Mouse (Mus musculus) urinary bladder, postnatal 14 days (tissue): ENCODE measurements at regions not wholly inside any gene's neighbourhood (a gene's known extent, or its start where the extent isn't known, plus 50 kb on each side); places are given as distances from the start of the nearest gene placed in this dataset.
"Not testable (repeated sequence)": the region's sequence is repeated elsewhere in the genome, so short reads cannot be mapped to it uniquely, and the experiment has no call there.

Experiments used
- DNase-seq: peaks from one replicate; pipeline ENCODE4 v3.0.0; 2021; ENCODE audit warnings: low spot score

DNA sequence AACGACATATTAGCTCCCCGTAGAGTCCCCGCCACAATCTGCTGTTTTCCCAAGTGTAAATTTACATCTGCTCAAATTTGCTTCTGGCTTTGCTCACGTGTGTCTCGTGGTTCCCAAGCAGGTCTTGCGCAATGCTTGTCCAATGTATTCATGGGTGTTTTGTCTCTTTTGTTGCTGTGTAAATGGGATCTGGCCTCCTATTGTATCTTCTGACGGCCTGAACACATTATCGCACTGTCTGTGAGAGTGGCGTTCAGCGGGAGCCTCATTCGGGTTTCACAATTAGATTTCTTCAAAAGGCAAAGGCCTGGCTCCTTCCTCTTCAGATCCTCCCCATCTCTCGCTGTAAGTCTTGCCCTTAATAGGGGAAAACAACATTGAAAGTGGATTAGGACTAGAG, 274.5 kb downstream of the Fam19a5 start:
- no peak for DNase-seq

GRCm38 (mm10) chr15:87842097-87842496, 298.0 kb downstream of the Fam19a5 start:
- no peak for DNase-seq

GRCm38 (mm10) chr15:87859069-87859468, 315.0 kb downstream of the Fam19a5 start:
- DNase-seq = no peak

DNA sequence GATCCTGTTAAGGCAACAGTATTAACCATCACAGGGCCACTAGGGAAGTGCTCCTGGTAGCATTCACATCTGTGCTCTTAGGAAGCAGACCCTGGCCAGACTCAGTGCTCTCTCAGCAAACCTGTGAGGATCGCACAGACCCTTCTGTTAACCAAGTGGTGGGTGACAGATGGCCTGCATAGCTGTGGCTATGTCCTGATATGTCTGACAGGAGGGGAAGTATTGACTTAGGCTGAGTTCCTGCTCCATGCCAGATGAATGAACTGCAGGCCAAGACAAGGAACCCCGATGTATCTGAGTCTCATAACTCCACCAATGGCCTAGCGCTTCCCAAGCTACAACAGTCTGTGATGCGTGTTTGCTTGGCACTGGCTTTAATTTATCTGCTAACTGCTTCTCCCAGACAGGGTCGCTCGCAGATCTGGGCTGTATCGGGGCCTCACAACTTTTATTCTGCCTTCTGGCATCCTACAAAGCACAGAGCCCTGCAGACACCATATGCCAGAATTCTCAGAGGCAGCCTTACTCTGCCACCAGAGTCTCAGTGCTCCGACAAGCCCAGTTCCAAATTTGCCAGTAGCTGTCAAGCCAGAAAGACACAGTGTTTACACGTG, 332.3 kb downstream of the Fam19a5 start:
- DNase-seq = no peak

DNA sequence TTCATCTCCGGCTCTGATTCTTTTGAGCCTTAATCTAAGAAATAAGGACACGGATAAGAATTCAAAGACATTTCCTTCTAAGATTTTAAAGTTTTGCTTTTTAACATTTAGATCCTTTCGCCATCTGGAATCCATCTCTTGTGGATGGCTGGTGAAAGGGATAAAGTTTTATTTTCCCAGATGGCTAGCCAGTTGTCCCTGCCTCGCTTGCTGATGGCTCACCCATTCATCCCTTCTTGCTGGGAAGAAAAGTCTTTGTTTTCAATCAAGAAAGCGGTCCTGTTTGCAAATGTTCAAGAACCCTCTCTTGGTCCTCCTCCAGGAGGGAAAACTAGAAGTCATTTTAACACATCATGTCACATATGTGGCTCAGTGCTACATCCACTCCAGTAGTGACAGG, 346.8 kb downstream of the Fam19a5 start:
- no peak for DNase-seq

GRCm38 (mm10) chr15:87894866-87895265, 350.8 kb downstream of the Fam19a5 start:
- not testable (repeated sequence) for DNase-seq

DNA sequence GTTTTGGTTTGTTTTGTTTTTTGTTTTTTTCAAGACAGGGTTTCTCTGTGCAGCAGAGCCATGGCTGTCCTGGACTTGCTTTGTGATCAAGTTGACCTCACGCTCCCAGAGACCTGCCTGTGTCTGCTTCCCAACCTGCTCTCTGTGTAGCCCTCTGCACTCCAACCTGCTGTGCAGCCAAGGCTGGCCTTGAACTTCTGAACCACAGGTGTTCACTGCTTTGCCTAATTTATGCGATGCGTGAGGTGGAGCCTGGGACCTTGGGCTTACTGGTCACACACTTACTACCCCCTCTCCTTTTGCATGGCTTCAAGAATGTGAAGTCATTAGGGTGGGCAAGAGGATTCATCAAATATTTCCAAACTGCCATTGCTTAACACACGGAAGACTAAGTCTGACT, 354.6 kb downstream of the Fam19a5 start:
- no peak for DNase-seq

DNA sequence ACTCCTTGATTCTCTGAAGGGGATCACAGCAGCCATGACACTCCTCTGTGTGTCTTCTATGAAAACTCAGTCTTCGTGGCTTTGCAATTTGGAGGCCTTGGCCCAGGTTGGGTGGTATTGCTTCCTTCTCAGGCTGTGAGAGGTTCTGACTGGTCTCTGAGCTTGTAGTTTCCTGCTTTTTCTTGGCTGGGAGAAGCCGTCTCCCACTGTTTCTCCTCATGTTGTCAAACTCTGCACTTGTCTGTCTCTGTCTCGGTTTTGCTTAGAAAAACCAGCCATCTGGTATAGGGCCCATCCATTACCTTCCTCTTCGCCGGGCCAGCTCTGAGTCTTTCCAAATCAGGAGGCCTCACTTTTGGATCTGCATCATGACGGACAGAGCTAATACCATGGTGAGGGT, 360.3 kb downstream of the Fam19a5 start:
- DNase-seq = no peak

- DNase-seq = no peak
Measured at GRCm38 (mm10) chr15:87906310-87906709, 362.2 kb downstream of the Fam19a5 start.

- no peak for DNase-seq
Measured at GRCm38 (mm10) chr15:87922091-87922490, 378.0 kb downstream of the Fam19a5 start.

- no peak for DNase-seq
Measured at GRCm38 (mm10) chr15:87922781-87923446, 378.8 kb downstream of the Fam19a5 start.

- no peak for DNase-seq
Measured at GRCm38 (mm10) chr15:87923906-87924305, 379.8 kb downstream of the Fam19a5 start.

DNA sequence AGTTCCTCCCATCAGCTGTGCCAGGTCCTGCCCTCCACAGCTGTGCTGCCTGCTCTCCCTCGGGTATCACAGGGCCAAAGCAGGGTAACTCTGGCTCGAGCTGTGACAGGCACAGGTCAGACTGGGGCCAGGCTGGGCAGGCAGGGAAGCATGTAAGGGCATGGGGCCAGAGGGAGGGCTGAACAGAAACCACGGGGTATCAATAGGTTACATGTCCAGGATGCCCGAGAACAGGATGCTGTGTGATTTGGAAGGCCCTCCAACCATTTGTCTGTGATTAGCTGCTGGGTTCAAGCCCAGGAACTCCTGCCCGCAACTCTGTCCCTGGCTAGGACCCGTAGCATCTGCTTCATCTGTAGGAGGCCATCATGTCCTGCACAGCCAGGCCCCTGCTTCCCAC, 391.9 kb downstream of the Fam19a5 start:
- DNase-seq = no peak

GRCm38 (mm10) chr15:87940837-87941236, 396.7 kb downstream of the Fam19a5 start:
- DNase-seq = peak; percentile 17

- DNase-seq = no peak
Measured at GRCm38 (mm10) chr15:87952531-87952930, 408.4 kb downstream of the Fam19a5 start.

DNA sequence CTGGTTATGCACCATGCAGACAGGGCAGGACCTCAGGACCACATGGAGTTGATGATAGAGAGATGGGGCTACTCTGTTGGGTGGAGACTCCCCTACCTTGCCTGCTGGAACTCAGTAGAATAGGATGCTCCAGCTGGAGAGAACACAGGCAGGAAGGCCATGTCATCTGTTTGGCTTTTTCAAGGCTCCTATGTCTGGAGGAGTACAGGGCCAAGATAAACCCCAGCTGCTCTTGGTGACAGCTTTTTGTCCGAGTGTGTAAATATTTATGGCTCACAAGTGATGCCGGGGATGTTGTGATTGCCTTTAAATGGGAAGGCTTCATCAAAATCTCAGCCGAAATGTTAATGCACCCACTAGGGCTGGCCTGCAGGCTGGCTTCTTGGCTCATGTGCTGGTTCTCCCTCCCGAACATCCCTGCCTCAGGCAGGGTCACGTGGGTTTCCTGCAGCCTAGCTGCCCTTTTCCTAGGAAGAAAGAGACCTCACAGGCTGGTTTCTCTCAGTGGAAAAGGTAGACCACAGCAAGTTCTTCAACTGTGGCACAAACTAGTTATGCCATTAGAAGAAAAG, 411.7 kb downstream of the Fam19a5 start:
- DNase-seq = peak; percentile 5

DNA sequence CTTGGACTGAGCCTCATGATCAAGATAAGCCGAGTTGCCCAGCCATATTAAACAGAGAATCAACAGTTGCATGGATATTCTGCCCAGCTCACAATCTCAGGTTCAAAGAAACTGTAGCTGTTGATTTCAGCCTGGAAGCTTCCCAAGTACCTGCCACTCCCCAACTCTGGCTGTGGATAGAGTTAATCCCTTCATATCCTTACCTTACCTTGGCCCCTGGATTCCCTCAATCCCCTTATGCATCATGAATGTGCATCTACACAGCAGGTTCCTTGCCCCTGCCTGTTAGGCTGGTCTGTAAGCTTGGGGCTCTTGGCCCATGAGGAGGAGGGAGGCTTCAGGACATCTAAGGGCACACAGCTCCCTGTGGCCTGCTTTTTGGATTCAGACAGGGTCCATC, 414.8 kb downstream of the Fam19a5 start:
- no peak for DNase-seq

GRCm38 (mm10) chr15:87972641-87973040, 428.5 kb downstream of the Fam19a5 start:
- DNase-seq = no peak

GRCm38 (mm10) chr15:87987322-87987985, 443.4 kb downstream of the Fam19a5 start:
- DNase-seq = no peak

DNA sequence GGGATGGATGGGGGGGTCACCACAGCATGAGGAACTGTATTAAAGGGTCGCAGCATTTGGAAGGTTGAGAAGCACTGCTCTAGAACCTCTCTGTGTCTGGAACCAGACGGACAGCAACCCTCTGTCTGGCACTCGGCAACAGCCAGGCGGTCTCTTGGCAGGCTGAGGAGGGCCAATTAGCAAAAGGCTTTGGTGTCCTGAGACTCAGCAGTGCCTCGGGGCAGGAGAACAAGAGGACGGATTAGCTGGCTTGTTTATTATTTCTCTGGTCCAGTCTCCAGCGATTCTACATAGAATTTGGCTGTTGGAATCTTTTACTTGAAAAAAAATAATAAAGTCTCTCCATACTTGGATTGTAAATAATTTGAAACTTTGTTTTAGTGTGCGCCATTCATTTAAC, 450.4 kb downstream of the Fam19a5 start:
- no peak for DNase-seq

DNA sequence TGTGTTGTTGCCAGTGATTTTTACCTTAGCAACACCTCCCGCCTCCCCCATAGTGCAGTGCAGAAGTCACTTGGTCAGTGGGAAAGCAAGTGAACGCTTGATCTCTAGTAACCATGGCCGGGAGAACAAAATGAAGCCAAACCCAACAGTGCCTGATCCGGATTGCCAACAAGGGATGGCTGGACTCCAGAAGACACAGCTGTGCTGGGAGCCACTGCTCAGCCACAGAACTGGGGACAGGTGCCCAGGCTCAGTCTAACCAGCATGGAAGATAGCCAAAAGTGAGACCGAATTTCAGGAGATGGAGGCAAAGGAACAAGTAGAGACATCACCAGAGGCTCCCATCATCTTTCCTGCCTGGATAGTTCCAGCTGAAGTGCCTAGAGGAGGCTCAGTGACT, 473.0 kb downstream of the Fam19a5 start:
- DNase-seq = no peak

GRCm38 (mm10) chr15:88032751-88033150, 488.7 kb downstream of the Fam19a5 start:
- DNase-seq = no peak

- no peak for DNase-seq
Measured at GRCm38 (mm10) chr15:88033725-88034124, 489.6 kb downstream of the Fam19a5 start.
